In the genomic region with DNA sequence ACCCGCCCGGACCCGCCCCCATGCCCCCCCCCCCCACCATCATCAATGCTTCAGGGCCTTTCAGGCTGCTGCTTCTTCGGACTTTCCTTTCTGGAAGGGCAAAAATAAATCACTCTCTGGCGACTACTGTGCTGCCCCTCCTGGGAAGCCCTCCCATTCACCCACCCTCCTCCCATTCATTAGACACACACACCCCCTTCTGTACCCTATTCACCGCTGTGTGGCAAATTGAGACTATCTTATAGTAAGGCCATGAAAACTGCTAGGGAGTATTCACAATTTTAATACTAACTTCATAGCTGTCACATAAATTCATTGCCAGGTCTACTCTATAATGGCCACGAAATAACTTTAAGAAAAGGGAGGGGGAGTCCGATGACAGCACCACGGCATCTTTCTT, we compare ENCODE assay signal across 1 mouse cellular context.
TF ChIP-seq lines count a peak whose summit lies in the region.

No protein-coding gene starts in this region.

TF ChIP-seq in CH12.LX, 34 proteins besides CTCF, POLR2A, EP300 and RAD21 (continued from another document):
- no peak for TF ChIP-seq ZKSCAN1 (IDR thresholded peaks at IDR 0.05; ENCODE audit: borderline replicate concordance, low read depth, low read length)
- no peak for TF ChIP-seq ZMIZ1 (IDR thresholded peaks at IDR 0.05; ENCODE audit: low read depth, low read length)
- TF ChIP-seq MAX (IDR thresholded peaks at IDR 0.05; ENCODE audit: low read length) = no peak
